Mouse (Mus musculus) kidney, embryonic 16.5 days (tissue): ENCODE measurements around the gene Secisbp2l. TPM values are rescaled to one million over a fixed set of nuclear protein-coding genes. Genes with fewer than 3 reads are reported as not detected.

ENCODE experiments used
- ATAC-seq: fragments of 200-750 bp; cut with Nextera tagmentation; 2 replicates; pipeline ENCODE4 v1.8.0; 2017; ENCODE audit warnings: moderate TSS enrichment; ENCODE audit not compliant: low FRiP score, low TSS enrichment
- H3K27ac ChIP-seq: fragments of 300-500 bp; sonication (generic); 2 replicates; pipeline ENCODE4 v1.5.1; 2014; ENCODE audit warnings: low read length
- H3K27me3 ChIP-seq: fragments of 300-500 bp; sonication (generic); 2 replicates; pipeline ENCODE4 v1.6.1; 2014; ENCODE audit warnings: low read length, control low read depth, mixed read lengths; ENCODE audit not compliant: insufficient read depth
- H3K36me3 ChIP-seq: fragments of 300-500 bp; sonication (generic); 2 replicates; pipeline ENCODE4 v1.6.1; 2014; ENCODE audit warnings: low read length, control low read depth, mixed read lengths; ENCODE audit not compliant: insufficient read depth
- H3K4me1 ChIP-seq: fragments of 300-500 bp; sonication (generic); 2 replicates; pipeline ENCODE4 v1.6.1; 2014; ENCODE audit warnings: low read length, control low read depth, mixed read lengths; ENCODE audit not compliant: insufficient read depth
- H3K4me2 ChIP-seq: fragments of 300-500 bp; sonication (generic); replicated peaks from 2 replicates; pipeline ENCODE4 v1.6.1; 2014; ENCODE audit warnings: low read depth, low read length
- H3K4me3 ChIP-seq: fragments of 300-500 bp; sonication (generic); 2 replicates; pipeline ENCODE4 v1.5.1; 2014; ENCODE audit warnings: mild to moderate bottlenecking, low read length
- H3K9ac ChIP-seq: fragments of 300-500 bp; sonication (generic); replicated peaks from 2 replicates; pipeline ENCODE4 v1.6.1; 2014; ENCODE audit warnings: low read length
- H3K9me3 ChIP-seq: fragments of 300-500 bp; sonication (generic); 2 replicates; pipeline ENCODE4 v1.6.1; 2016; ENCODE audit warnings: low read length, control low read depth
- WGBS: fragments of 180-500 bp; shearing (Covaris S2); extraction: QIAGEN DNeasy Blood & Tissue Kit; methylation state at CpG from one replicate; pipeline ENCODE4 v1.1.7; 2014; 5-methylcytosine and 5-hydroxymethylcytosine counted together
- polyA plus RNA-seq: library from polyadenylated mRNA; unstranded; fragments of >200 nt; fragmentation: Nextera tagmentation; extraction: Ambion mirVana; gene quantifications from 2 replicates; pipeline ENCODE4 v1.2.1, GENCODE M21; 2015

Gene Secisbp2l
- polyA plus RNA-seq, 1 experiment from 2014 or later: 18.5 TPM

DNA sequence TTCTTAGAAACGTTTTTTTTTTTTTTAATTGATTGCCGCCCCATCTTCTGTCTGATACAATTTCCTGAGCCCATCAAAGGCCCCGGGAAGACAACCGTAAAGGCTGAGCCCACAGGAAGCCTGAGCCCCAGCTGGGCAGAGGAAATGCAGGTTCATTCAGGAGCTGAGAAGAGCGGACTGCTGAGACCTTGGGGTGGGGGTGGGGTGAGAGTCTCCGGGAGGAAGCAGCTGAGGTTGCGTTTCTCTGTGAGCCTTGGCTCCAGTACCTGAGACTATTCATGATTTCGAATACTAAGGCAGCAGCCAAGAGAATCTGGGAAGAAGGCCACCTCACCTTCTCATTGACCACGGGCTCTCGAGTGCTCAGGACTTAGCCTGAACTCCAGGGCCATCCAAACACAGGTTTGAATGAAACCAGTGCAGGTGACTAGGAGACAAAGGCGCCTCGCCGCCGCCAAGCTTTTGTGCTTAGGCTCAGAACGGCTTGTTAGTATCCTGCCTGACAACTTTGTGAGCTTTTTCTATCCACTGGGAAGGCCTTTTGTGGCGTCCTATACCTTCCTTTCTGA is 58.0 kb downstream of the Secisbp2l start:
- H3K27ac ChIP-seq: no peak overlapping the region
- no peaks in the 10 kb centered on the region for H3K9me3 ChIP-seq
- peaks cover 20% of the 10 kb centered on the region for H3K4me1 ChIP-seq
- H3K36me3 ChIP-seq: no peaks in the 10 kb centered on the region
- H3K4me3 ChIP-seq: peak overlapping the region; percentile 51
- 1% methylated on average over 16 of the region's 16 CpGs for WGBS
- H3K9ac ChIP-seq: peak overlapping the region; percentile 48; the same call in 1 of the 2 replicates
- H3K4me2 ChIP-seq: peak overlapping the region; percentile 82
- H3K27me3 ChIP-seq: peaks cover 35% of the 10 kb centered on the region
- peak; percentile 47; the same call in 1 of the 2 replicates for ATAC-seq

DNA sequence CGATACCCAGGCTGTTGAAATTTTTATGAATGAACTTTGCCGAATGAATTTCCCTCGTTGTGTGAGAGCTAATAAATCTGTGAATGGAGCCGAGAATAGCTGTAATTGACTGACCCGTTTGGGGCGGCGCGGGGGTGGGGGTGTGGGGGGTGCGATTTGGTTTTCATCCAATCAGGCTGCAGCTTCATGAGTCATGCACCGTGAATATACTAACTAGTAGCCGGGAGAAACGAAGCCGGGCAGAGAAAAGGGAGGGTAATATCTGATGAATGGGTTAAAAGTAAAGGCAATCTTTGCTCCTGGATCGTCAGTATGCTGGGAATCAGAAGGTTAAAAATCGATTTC is 58.6 kb downstream of the Secisbp2l start, which contains the start of gene Shc4:
Shc4 (minus strand) TSS at position 63 of the 345 bp plus-strand sequence.
- Histone ChIP-seq H3K4me1 (peaks cover 20% of the 10 kb centered on the region), H3K4me2 (peak within 1 kb of the TSS; percentile 82), H3K9ac (peak within 1 kb of the TSS; percentile 51), H3K36me3 (no peaks in the 10 kb centered on the region), H3K27ac (no peak within 1 kb of the TSS), H3K9me3 (no peaks in the 10 kb centered on the region), H3K4me3 (peak within 1 kb of the TSS; percentile 51), H3K27me3 (peaks cover 32% of the 10 kb centered on the region)
- peak; percentile 80 for ATAC-seq
- under 1% methylated on average over 15 of the region's 15 CpGs for WGBS

DNA sequence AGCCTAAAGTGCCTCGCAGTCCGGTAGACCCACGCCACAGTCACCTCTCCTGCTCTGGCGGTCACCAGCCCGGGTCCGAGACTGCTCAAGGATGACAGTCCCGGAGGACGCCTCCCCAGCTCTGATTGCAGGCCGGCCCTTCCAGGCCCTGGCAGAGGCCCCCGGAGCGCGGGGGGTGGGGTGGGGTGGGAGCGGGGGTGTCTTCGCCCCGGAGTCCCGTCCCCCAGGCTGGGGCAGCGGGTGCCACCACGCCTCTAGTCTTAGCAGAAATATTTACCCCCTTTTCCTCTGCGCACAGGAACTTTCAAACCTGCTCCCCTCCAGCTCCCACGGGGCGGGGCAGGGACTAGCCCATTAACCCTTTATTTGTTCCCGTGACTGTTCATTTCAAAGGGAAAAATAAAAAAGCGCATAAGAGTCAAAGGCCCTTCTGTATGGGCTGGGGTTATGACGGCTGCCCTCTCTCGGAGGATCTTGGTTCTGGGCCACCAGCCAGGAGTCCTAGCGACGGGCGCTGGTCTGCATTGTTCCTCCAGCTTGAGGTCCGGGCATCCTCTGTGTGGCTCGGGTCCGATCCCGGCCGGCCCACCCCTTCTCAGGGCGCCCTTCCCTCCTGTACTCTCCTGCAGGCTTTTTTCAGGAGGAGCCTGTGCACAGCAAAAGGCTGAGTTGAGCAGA is 59.1 kb downstream of the Secisbp2l start:
- Histone ChIP-seq H3K4me1 (peaks cover 20% of the 10 kb centered on the region), H3K36me3 (no peaks in the 10 kb centered on the region), H3K9ac (peak overlapping the region; percentile 51), H3K27me3 (peaks cover 32% of the 10 kb centered on the region), H3K4me2 (peak overlapping the region; percentile 82), H3K27ac (no peak overlapping the region), H3K4me3 (peak overlapping the region; percentile 51), H3K9me3 (no peaks in the 10 kb centered on the region)
- peak; percentile 80 for ATAC-seq
- WGBS: under 1% methylated on average over 34 of the region's 34 CpGs

- H3K9me3 ChIP-seq: no peaks in the 10 kb centered on the region
- peak; percentile 16 for ATAC-seq
- H3K9ac ChIP-seq: peak overlapping the region; percentile 51
- H3K4me2 ChIP-seq: peak overlapping the region; percentile 82
- H3K4me3 ChIP-seq: peak overlapping the region; percentile 51
- 2% methylated on average over 18 of the region's 18 CpGs for WGBS
- H3K4me1 ChIP-seq: peaks cover 20% of the 10 kb centered on the region
- H3K36me3 ChIP-seq: no peaks in the 10 kb centered on the region
- H3K27me3 ChIP-seq: peaks cover 32% of the 10 kb centered on the region
- no peak overlapping the region for H3K27ac ChIP-seq
Observed at GRCm38 (mm10) chr2:125723086-125723407, 59.6 kb downstream of the Secisbp2l start.

- Histone ChIP-seq H3K9me3 (no peaks in the 10 kb centered on the region), H3K4me3 (no peak overlapping the region), H3K27me3 (peaks cover 5% of the 10 kb centered on the region; the same call in 1 of the 2 replicates), H3K36me3 (no peaks in the 10 kb centered on the region), H3K27ac (no peak overlapping the region), H3K9ac (no peak overlapping the region), H3K4me2 (no peak overlapping the region), H3K4me1 (no peaks in the 10 kb centered on the region)
- WGBS: 81% methylated on average over 8 of the region's 8 CpGs
- ATAC-seq: no peak
Observed at GRCm38 (mm10) chr2:125716599-125716998, 66.1 kb downstream of the Secisbp2l start.

DNA sequence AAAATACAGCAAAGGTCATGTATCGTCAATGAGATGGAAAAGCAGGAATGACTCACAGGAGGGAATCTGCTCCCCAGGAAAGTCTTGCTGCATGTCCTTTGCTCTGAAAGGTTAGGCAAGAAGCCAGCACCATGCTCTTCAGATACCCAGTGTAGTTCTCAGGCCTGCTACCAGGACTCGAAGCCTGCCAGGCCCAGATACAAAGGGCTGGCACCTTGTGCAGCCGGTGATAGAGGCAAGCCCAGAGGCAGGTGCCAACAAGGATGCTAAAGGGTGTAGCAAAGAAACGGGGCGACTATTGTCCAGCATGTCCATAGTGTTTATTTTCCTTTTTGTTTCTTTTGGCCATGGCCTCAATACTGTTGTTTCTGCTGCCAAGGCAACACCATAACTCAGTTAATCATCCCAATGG is 76.2 kb downstream of the Secisbp2l start:
- Histone ChIP-seq H3K9me3 (no peaks in the 10 kb centered on the region), H3K4me3 (no peak overlapping the region), H3K36me3 (no peaks in the 10 kb centered on the region), H3K27me3 (no peaks in the 10 kb centered on the region), H3K4me2 (no peak overlapping the region), H3K9ac (no peak overlapping the region), H3K4me1 (no peaks in the 10 kb centered on the region), H3K27ac (no peak overlapping the region)
- ATAC-seq: no peak
- WGBS: 77% methylated on average over 5 of the region's 5 CpGs

DNA sequence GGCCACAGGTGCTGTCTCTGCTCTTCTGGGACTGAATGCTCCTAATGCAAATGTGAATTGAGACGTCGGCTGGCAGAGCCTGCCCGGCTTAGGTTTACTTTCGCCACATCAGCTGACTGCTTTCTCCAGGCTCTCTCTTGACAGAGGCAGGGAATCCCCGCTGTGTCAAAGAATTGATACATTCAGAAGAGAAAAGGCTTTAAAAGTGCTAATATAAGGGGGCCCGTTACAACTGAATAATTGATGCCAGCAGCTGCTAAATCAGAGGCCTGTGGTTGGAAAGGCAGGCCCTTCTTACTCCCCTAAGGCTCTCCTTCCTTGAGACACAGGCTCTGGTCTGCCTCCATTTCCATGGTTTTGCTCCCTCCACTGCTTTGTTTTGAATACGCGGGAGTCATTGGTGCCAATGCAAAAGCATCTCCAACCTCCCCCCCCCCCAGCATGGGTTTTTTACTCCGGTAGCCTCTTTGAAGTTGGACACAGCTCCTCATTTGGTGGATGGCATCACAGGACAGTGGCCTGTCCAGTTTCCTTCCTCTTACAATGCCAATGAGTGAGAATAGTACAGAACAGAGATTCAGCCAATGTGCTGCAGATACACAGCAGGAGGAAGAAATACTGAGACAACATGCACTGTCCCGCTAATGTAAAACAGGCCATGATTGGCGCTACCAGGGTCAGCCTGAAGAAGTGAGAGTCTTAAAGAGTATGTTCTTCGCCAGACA is 77.6 kb downstream of the Secisbp2l start:
- H3K4me1 ChIP-seq: no peaks in the 10 kb centered on the region
- no peaks in the 10 kb centered on the region for H3K27me3 ChIP-seq
- H3K9ac ChIP-seq: no peak overlapping the region
- H3K27ac ChIP-seq: no peak overlapping the region
- H3K36me3 ChIP-seq: no peaks in the 10 kb centered on the region
- H3K4me2 ChIP-seq: no peak overlapping the region
- no peak for ATAC-seq
- 65% methylated on average over 12 of the region's 12 CpGs for WGBS
- H3K9me3 ChIP-seq: no peaks in the 10 kb centered on the region
- no peak overlapping the region for H3K4me3 ChIP-seq

GRCm38 (mm10) chr2:125702851-125703250 is 79.8 kb downstream of the Secisbp2l start:
- Histone ChIP-seq H3K36me3 (no peaks in the 10 kb centered on the region), H3K4me2 (no peak overlapping the region), H3K4me1 (no peaks in the 10 kb centered on the region), H3K4me3 (no peak overlapping the region), H3K27me3 (no peaks in the 10 kb centered on the region), H3K27ac (no peak overlapping the region), H3K9me3 (no peaks in the 10 kb centered on the region), H3K9ac (no peak overlapping the region)
- WGBS: 66% methylated on average over 2 of the region's 2 CpGs
- ATAC-seq: no peak

- WGBS: 78% methylated on average over 2 of the region's 2 CpGs
- H3K4me2 ChIP-seq: no peak overlapping the region
- H3K9ac ChIP-seq: no peak overlapping the region
- H3K27me3 ChIP-seq: no peaks in the 10 kb centered on the region
- no peaks in the 10 kb centered on the region for H3K9me3 ChIP-seq
- 0 out of 2 replicates have a peak, but pooled peaks have one; percentile 27 for ATAC-seq
- H3K4me3 ChIP-seq: no peak overlapping the region
- H3K27ac ChIP-seq: no peak overlapping the region
- no peaks in the 10 kb centered on the region for H3K36me3 ChIP-seq
- no peaks in the 10 kb centered on the region for H3K4me1 ChIP-seq
Observed at GRCm38 (mm10) chr2:125701606-125702005, 81.1 kb downstream of the Secisbp2l start.

GRCm38 (mm10) chr2:125696219-125696618 is 86.5 kb downstream of the Secisbp2l start:
- no peak overlapping the region for H3K4me2 ChIP-seq
- no peak overlapping the region for H3K4me3 ChIP-seq
- H3K36me3 ChIP-seq: no peaks in the 10 kb centered on the region
- 71% methylated on average over 2 of the region's 2 CpGs for whole genome bisulfite sequencing
- no peak overlapping the region for H3K27ac ChIP-seq
- no peaks in the 10 kb centered on the region for H3K4me1 ChIP-seq
- no peak for ATAC-seq
- H3K9ac ChIP-seq: no peak overlapping the region
- no peaks in the 10 kb centered on the region for H3K9me3 ChIP-seq
- no peaks in the 10 kb centered on the region for H3K27me3 ChIP-seq
